Mouse (Mus musculus) stomach, postnatal 0 days (tissue): ENCODE data around the gene Fkbp8.

Experiments
- CTCF ChIP-seq: IDR thresholded peaks from 2 replicates; pipeline ENCODE4 v1.5.1; 2016; ENCODE audit warnings: antibody characterized with exemption, low read depth, mild to moderate bottlenecking, moderate library complexity
- EP300 ChIP-seq: optimal IDR thresholded peaks from 2 replicates; pipeline ENCODE3; 2016; ENCODE audit warnings: antibody characterized with exemption

DNA sequence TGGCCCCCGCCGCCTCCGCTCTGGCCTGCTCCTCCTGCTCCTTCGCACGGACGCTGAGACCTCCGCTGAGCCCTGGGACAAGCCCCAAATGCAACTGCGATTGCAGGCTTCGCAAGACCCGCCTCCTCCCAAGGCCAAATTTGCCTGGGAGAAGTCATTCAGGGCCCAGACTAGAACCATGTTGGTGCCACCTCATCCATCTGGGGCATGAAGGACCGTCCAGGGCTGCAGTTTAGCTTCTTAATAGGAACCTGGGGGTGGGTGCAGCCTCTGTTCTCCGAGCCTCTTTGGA is 31.8 kb upstream of the Fkbp8 start:
- TF ChIP-seq CTCF = no peak
- TF ChIP-seq EP300 = no peak
